Mouse (Mus musculus) myocyte (in vitro differentiated cells): Measurements from ENCODE around the gene Dmwd.

Experiments
- CEBPB ChIP-seq: IDR thresholded peaks from 2 replicates; pipeline ENCODE4 v1.6.1; 2011; ENCODE audit warnings: mild to moderate bottlenecking, moderate library complexity; ENCODE audit not compliant: poor library complexity, insufficient read depth, severe bottlenecking
- E2F4 ChIP-seq: IDR thresholded peaks from one replicate; pipeline ENCODE4 v1.6.1; 2011; ENCODE audit warnings: mild to moderate bottlenecking, control low read depth, moderate library complexity; ENCODE audit not compliant: insufficient read depth
- MAX ChIP-seq: IDR thresholded peaks from one replicate; pipeline ENCODE4 v1.6.1; 2011; ENCODE audit warnings: low read depth, mild to moderate bottlenecking, control low read depth
- MYOD1 ChIP-seq, 3 experiments: IDR thresholded peaks; one replicate each; pipeline ENCODE4 v1.6.1; 2011; ENCODE audit warnings: control low read depth in 2 of 3, low read depth in 2 of 3, mild to moderate bottlenecking in 2 of 3, moderate library complexity in 1 of 3; ENCODE audit not compliant: insufficient read length in 2 of 3, control insufficient read depth in 1 of 3
- MYOG ChIP-seq, 3 experiments: IDR thresholded peaks; one replicate each; pipeline ENCODE4 v1.6.1; 2011; ENCODE audit warnings: control low read depth in 2 of 3, low read depth in 2 of 3, mild to moderate bottlenecking in 2 of 3; ENCODE audit not compliant: insufficient read length in 2 of 3, control insufficient read depth in 1 of 3, insufficient read depth in 1 of 3
- POLR2A ChIP-seq: IDR thresholded peaks from one replicate; pipeline ENCODE4 v1.6.1; 2011; ENCODE audit warnings: low read depth, mild to moderate bottlenecking, control low read depth, moderate library complexity; ENCODE audit not compliant: insufficient read length
- POLR2AphosphoS2 ChIP-seq: IDR thresholded peaks from one replicate; pipeline ENCODE4 v1.6.1; 2011; ENCODE audit warnings: low read depth, control low read depth; ENCODE audit not compliant: insufficient read length
- REST ChIP-seq: IDR thresholded peaks from one replicate; pipeline ENCODE4 v1.6.1; 2011; ENCODE audit warnings: mild to moderate bottlenecking, control low read depth, moderate library complexity; ENCODE audit not compliant: insufficient read depth, insufficient read length
- SRF ChIP-seq: IDR thresholded peaks from one replicate; pipeline ENCODE4 v1.6.1; 2011; ENCODE audit warnings: low read depth; ENCODE audit not compliant: control insufficient read depth, insufficient read length
- TCF12 ChIP-seq: IDR thresholded peaks from one replicate; pipeline ENCODE4 v1.6.1; 2011; ENCODE audit warnings: mild to moderate bottlenecking, control low read depth; ENCODE audit not compliant: poor library complexity, insufficient read depth, severe bottlenecking
- TCF3 ChIP-seq: IDR thresholded peaks from one replicate; pipeline ENCODE4 v1.6.1; 2011; ENCODE audit warnings: low read depth, control low read depth; ENCODE audit not compliant: insufficient read length
- USF1 ChIP-seq: IDR thresholded peaks from one replicate; pipeline ENCODE4 v1.6.1; 2011; ENCODE audit warnings: low read depth, mild to moderate bottlenecking, control low read depth, moderate library complexity

DNA sequence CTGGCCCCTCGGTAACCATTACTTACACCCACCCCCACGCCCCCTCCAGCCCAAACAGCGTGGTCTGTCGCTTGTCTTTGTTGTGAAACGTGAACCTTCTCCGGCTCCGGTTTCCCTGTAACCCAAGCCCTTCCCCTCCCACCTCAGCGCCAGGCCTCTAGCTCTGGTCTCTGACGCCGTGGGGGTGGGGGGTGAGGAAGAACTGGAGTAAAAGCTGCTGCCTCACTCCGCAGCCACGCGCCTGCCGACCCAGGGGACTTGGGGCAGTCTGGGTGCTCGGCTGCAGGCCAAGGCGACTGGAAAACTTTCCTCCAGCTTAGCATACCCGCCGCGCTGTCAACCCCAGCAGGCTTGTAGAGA lies 19.7 kb downstream of the Dmwd start:
- TF ChIP-seq POLR2A (peak; percentile 19), TCF12 (no peak), CEBPB (no peak), USF1 (no peak), E2F4 (no peak), POLR2AphosphoS2 (no peak), REST (no peak), MYOG (IDR thresholded peaks at IDR 0.05; ENCODE audit: control insufficient read depth in 1 of 3, insufficient read depth in 1 of 3, insufficient read length in 2 of 3, low read depth in 2 of 3) (peak in 1 of 3 experiments; percentile 2), MAX (no peak), TCF3 (no peak), MYOD1 (IDR thresholded peaks at IDR 0.05; ENCODE audit: control insufficient read depth in 1 of 3, insufficient read length in 2 of 3, low read depth in 2 of 3) (no peak), SRF (no peak)
